8 mouse cellular contexts compared by ENCODE assay signal in the genomic region with DNA sequence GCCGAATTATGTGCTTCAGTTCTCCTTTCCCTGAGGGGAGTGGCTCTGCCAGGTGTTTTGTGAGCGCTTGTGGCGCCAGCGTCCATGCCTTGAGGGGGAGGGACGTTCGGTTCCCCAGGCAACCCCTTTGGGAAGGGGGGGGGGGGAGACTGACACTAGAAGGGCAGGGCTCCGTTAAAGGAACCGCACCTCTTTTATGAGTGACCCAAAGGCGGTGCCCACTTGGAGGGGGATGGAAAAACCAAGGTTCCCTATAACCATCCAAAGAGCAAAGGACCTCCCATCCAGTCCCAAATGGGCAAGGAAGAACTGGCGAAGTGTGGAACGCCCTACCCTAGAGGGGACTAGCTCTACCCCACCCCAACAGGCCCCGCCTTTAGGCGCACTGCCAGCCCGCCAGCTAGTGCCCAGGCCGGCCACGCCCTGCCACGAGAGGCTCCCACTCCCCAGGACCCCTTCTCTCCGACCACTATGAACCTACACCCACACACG. TPM values are rescaled to one million over a fixed set of nuclear protein-coding genes. Genes with fewer than 3 reads are reported as not detected.
DNase-seq lines count a peak whose midpoint lies in the region; ATAC-seq and TF ChIP-seq lines count a peak whose summit lies in the region.

No protein-coding gene starts in this region.

- H3K4me3 ChIP-seq in cerebellum, adult 2 months (replicated peaks; ENCODE audit: insufficient read depth, low read depth, low read length) = peak overlapping the region; percentile 58
- H3K4me3 ChIP-seq in bone marrow macrophage, adult 2 months (ENCODE audit: insufficient read depth, low read length) = peak overlapping the region; percentile 82
- H3K4me3 ChIP-seq in forebrain, embryonic 14.5 days (ENCODE audit: low read depth, low read length) = peak overlapping the region; percentile 36
- peak overlapping the region; percentile 53 for H3K4me3 ChIP-seq in hindbrain, embryonic 10.5 days
- peak overlapping the region; percentile 48 for H3K4me3 ChIP-seq in limb, embryonic 12.5 days (replicated peaks)
- H3K4me3 ChIP-seq in midbrain, embryonic 11.5 days (ENCODE audit: low read depth, low read length) = peak overlapping the region; percentile 34

- TF ChIP-seq POLR2A in cerebellum, adult 2 months (IDR thresholded peaks at IDR 0.05; ENCODE audit: borderline replicate concordance, insufficient read depth, low read length) = no peak
- no peak for TF ChIP-seq POLR2A in bone marrow macrophage, adult 2 months (IDR thresholded peaks at IDR 0.05; ENCODE audit: borderline replicate concordance, low read depth, low read length)

- H3K4me2 ChIP-seq in forebrain, embryonic 14.5 days (ENCODE audit: low read length) = peak overlapping the region; percentile 47
- peak overlapping the region; percentile 57 for H3K4me2 ChIP-seq in limb, embryonic 12.5 days
- H3K4me2 ChIP-seq in midbrain, embryonic 11.5 days = peak overlapping the region; percentile 48

- peaks cover 7% of the 10 kb centered on the region for H3K4me1 ChIP-seq in cerebellum, adult 2 months (ENCODE audit: control insufficient read depth, insufficient read depth, low read length)
- peaks cover 20% of the 10 kb centered on the region for H3K4me1 ChIP-seq in bone marrow macrophage, adult 2 months (ENCODE audit: control insufficient read depth, insufficient read depth, low read length)
- H3K4me1 ChIP-seq in forebrain, embryonic 14.5 days (ENCODE audit: control insufficient read depth, insufficient read depth, low read length) = no peaks in the 10 kb centered on the region
- H3K4me1 ChIP-seq in hindbrain, embryonic 10.5 days (replicated peaks) = 0 out of 2 replicates have a peak, but pooled peaks cover 11% of the 10 kb centered on the region
- H3K4me1 ChIP-seq in limb, embryonic 12.5 days (replicated peaks) = 0 out of 2 replicates have a peak, but pooled peaks cover 14% of the 10 kb centered on the region
- H3K4me1 ChIP-seq in midbrain, embryonic 11.5 days (ENCODE audit: control insufficient read depth, insufficient read depth, low read length) = no peaks in the 10 kb centered on the region

- H3K9me3 ChIP-seq in forebrain, embryonic 14.5 days (replicated peaks; ENCODE audit: control insufficient read depth, low read length) = no peaks in the 10 kb centered on the region
- 0 out of 2 replicates have a peak, but pooled peaks cover 4% of the 10 kb centered on the region for H3K9me3 ChIP-seq in hindbrain, embryonic 10.5 days
- 0 out of 2 replicates have a peak, but pooled peaks cover 4% of the 10 kb centered on the region for H3K9me3 ChIP-seq in limb, embryonic 12.5 days
- no peaks in the 10 kb centered on the region for H3K9me3 ChIP-seq in midbrain, embryonic 11.5 days (ENCODE audit: control insufficient read depth, low read length)

- ATAC-seq in forebrain, embryonic 14.5 days = peak; percentile 84
- ATAC-seq in limb, embryonic 12.5 days (ENCODE audit: insufficient number of reproducible peaks, insufficient read depth, low FRiP score, low TSS enrichment, low read depth) = peak; percentile 12
- peak; percentile 83 for ATAC-seq in midbrain, embryonic 11.5 days (ENCODE audit: low FRiP score)

- peak overlapping the region; percentile 54 for H3K9ac ChIP-seq in forebrain, embryonic 14.5 days (ENCODE audit: low read length)
- peak overlapping the region; percentile 48 for H3K9ac ChIP-seq in limb, embryonic 12.5 days (replicated peaks)
- H3K9ac ChIP-seq in midbrain, embryonic 11.5 days (ENCODE audit: low read length) = peak overlapping the region; percentile 42

- H3K27me3 ChIP-seq in cerebellum, adult 2 months (ENCODE audit: control insufficient read depth, insufficient read depth, low read length) = no peaks in the 10 kb centered on the region
- H3K27me3 ChIP-seq in forebrain, embryonic 14.5 days (replicated peaks; ENCODE audit: control insufficient read depth, insufficient read depth, low read length) = no peaks in the 10 kb centered on the region
- peaks cover 14% of the 10 kb centered on the region for H3K27me3 ChIP-seq in hindbrain, embryonic 10.5 days (ENCODE audit: insufficient read depth, poor library complexity, severe bottlenecking)
- H3K27me3 ChIP-seq in limb, embryonic 12.5 days = no peaks in the 10 kb centered on the region
- no peaks in the 10 kb centered on the region for H3K27me3 ChIP-seq in midbrain, embryonic 11.5 days (ENCODE audit: control insufficient read depth, insufficient read depth, low read length)

- H3K27ac ChIP-seq in cerebellum, adult 2 months (ENCODE audit: insufficient read depth, low read length) = no peak overlapping the region; the same call in 1 of the 2 replicates
- peak overlapping the region; percentile 83 for H3K27ac ChIP-seq in bone marrow macrophage, adult 2 months (ENCODE audit: insufficient read depth, low read depth, low read length)
- H3K27ac ChIP-seq in forebrain, embryonic 14.5 days (ENCODE audit: low read depth, low read length) = peak overlapping the region; percentile 63; the same call in 1 of the 2 replicates
- peak overlapping the region; percentile 82 for H3K27ac ChIP-seq in hindbrain, embryonic 10.5 days
- H3K27ac ChIP-seq in limb, embryonic 12.5 days = peak overlapping the region; percentile 72; the same call in 1 of the 2 replicates
- H3K27ac ChIP-seq in midbrain, embryonic 11.5 days (ENCODE audit: low read depth, low read length) = no peak overlapping the region

- no peak for TF ChIP-seq CTCF in cerebellum, adult 2 months (IDR thresholded peaks at IDR 0.05; ENCODE audit: borderline replicate concordance, insufficient read depth, low read depth, low read length)
- TF ChIP-seq CTCF in bone marrow macrophage, adult 2 months (IDR thresholded peaks at IDR 0.05; ENCODE audit: low read depth, low read length) = no peak

- H3K36me3 ChIP-seq in forebrain, embryonic 14.5 days (ENCODE audit: control insufficient read depth, insufficient read depth, low read length) = peaks cover 3% of the 10 kb centered on the region; the same call in 1 of the 2 replicates
- peaks cover 12% of the 10 kb centered on the region for H3K36me3 ChIP-seq in hindbrain, embryonic 10.5 days
- H3K36me3 ChIP-seq in limb, embryonic 12.5 days = peaks cover 15% of the 10 kb centered on the region; the same call in 1 of the 2 replicates
- H3K36me3 ChIP-seq in midbrain, embryonic 11.5 days (ENCODE audit: control insufficient read depth, insufficient read depth, low read length) = no peaks in the 10 kb centered on the region

- WGBS in cerebellum, adult 2 months = 27% methylated on average over 19 of the region's 19 CpGs
- WGBS in forebrain, embryonic 14.5 days = 33% methylated on average over 17 of the region's 19 CpGs
- 15% methylated on average over 19 of the region's 19 CpGs for WGBS in hindbrain, embryonic 10.5 days
- WGBS in limb, embryonic 12.5 days = 21% methylated on average over 18 of the region's 19 CpGs
- 16% methylated on average over 17 of the region's 19 CpGs for WGBS in midbrain, embryonic 11.5 days

- DNase-seq in cerebellum, adult 2 months = peak in 1 of 2 experiments; percentile 56
- DNase-seq in cerebellum, adult 11 months = no peak
- peak; percentile 64 for DNase-seq in forebrain, embryonic 14.5 days (ENCODE audit: low spot score)
- DNase-seq in hindbrain, embryonic 10.5 days (ENCODE audit: low spot score) = peak; percentile 57
- DNase-seq in midbrain, embryonic 11.5 days (ENCODE audit: low spot score, missing footprints) = peak; percentile 87
- DNase-seq in spleen, postnatal 14 days (ENCODE audit: low spot score in 2 of 2) = peak; percentile 37 to 54

RNA-seq across cellular contexts. Expression of a gene that starts 0.8 kb away (rescaled TPM):
- 5.2 and 6.5 TPM in 2 replicates for polyA plus RNA-seq in cerebellum, adult 2 months (2012; rRNA removed)
- polyA plus RNA-seq in bone marrow macrophage, adult 2 months (2012; ENCODE audit: insufficient read depth, insufficient read length, missing spikeins) = 448 and 491 TPM in 2 replicates
- polyA plus RNA-seq in forebrain, embryonic 14.5 days (2014; fragmentation: Nextera tagmentation; extraction: Ambion mirVana) = 38.4 and 51.5 TPM in 2 replicates
- polyA plus RNA-seq in hindbrain, embryonic 10.5 days (2016; fragmentation: Nextera tagmentation; extraction: Ambion mirVana) = 40.9 and 52.0 TPM in 2 replicates
- polyA plus RNA-seq in limb, embryonic 12.5 days (2016; fragmentation: Nextera tagmentation; extraction: Ambion mirVana) = 68.9 and 76.6 TPM in 2 replicates
- 36.3 and 36.9 TPM in 2 replicates for polyA plus RNA-seq in midbrain, embryonic 11.5 days (2014; fragmentation: Nextera tagmentation; extraction: Ambion mirVana)

RNA-seq across cellular contexts. Expression of a gene that starts 10.6 kb away (rescaled TPM):
- 2.2 and 2.6 TPM in 2 replicates for polyA plus RNA-seq in cerebellum, adult 2 months (2012; rRNA removed)
- not detected in 2 replicates for polyA plus RNA-seq in bone marrow macrophage, adult 2 months (2012; ENCODE audit: insufficient read depth, insufficient read length, missing spikeins)
- 0.13 TPM in 1 of 2 replicates, not detected in the other for polyA plus RNA-seq in forebrain, embryonic 14.5 days (2014; fragmentation: Nextera tagmentation; extraction: Ambion mirVana)
- polyA plus RNA-seq in hindbrain, embryonic 10.5 days (2016; fragmentation: Nextera tagmentation; extraction: Ambion mirVana) = not detected in 2 replicates
- polyA plus RNA-seq in limb, embryonic 12.5 days (2016; fragmentation: Nextera tagmentation; extraction: Ambion mirVana) = 0.31 TPM in 1 of 2 replicates, not detected in the other
- polyA plus RNA-seq in midbrain, embryonic 11.5 days (2014; fragmentation: Nextera tagmentation; extraction: Ambion mirVana) = not detected in 2 replicates

RNA-seq across cellular contexts. Expression of a gene that starts 13.4 kb away (rescaled TPM):
- polyA plus RNA-seq in cerebellum, adult 2 months (2012; rRNA removed) = 1.7 and 2.1 TPM in 2 replicates
- polyA plus RNA-seq in bone marrow macrophage, adult 2 months (2012; ENCODE audit: insufficient read depth, insufficient read length, missing spikeins) = 9.3 and 10.0 TPM in 2 replicates
- polyA plus RNA-seq in forebrain, embryonic 14.5 days (2014; fragmentation: Nextera tagmentation; extraction: Ambion mirVana) = 0.94 and 1.6 TPM in 2 replicates
- 4.4 and 4.5 TPM in 2 replicates for polyA plus RNA-seq in hindbrain, embryonic 10.5 days (2016; fragmentation: Nextera tagmentation; extraction: Ambion mirVana)
- 7.2 and 7.4 TPM in 2 replicates for polyA plus RNA-seq in limb, embryonic 12.5 days (2016; fragmentation: Nextera tagmentation; extraction: Ambion mirVana)
- polyA plus RNA-seq in midbrain, embryonic 11.5 days (2014; fragmentation: Nextera tagmentation; extraction: Ambion mirVana) = 1.1 and 2.2 TPM in 2 replicates

RNA-seq across cellular contexts. Expression of a gene that starts 26.5 kb away (rescaled TPM):
- polyA plus RNA-seq in cerebellum, adult 2 months (2012; rRNA removed) = 30.5 and 33.1 TPM in 2 replicates
- polyA plus RNA-seq in bone marrow macrophage, adult 2 months (2012; ENCODE audit: insufficient read depth, insufficient read length, missing spikeins) = 27.2 and 28.7 TPM in 2 replicates
- 56.2 and 57.4 TPM in 2 replicates for polyA plus RNA-seq in forebrain, embryonic 14.5 days (2014; fragmentation: Nextera tagmentation; extraction: Ambion mirVana)
- polyA plus RNA-seq in hindbrain, embryonic 10.5 days (2016; fragmentation: Nextera tagmentation; extraction: Ambion mirVana) = 36.0 and 42.8 TPM in 2 replicates
- polyA plus RNA-seq in limb, embryonic 12.5 days (2016; fragmentation: Nextera tagmentation; extraction: Ambion mirVana) = 42.9 and 43.2 TPM in 2 replicates
- 42.8 and 44.4 TPM in 2 replicates for polyA plus RNA-seq in midbrain, embryonic 11.5 days (2014; fragmentation: Nextera tagmentation; extraction: Ambion mirVana)

RNA-seq across cellular contexts. Expression of a gene that starts 32.2 kb away (rescaled TPM):
- 945 and 955 TPM in 2 replicates for polyA plus RNA-seq in cerebellum, adult 2 months (2012; rRNA removed)
- 4.2 and 7.1 TPM in 2 replicates for polyA plus RNA-seq in bone marrow macrophage, adult 2 months (2012; ENCODE audit: insufficient read depth, insufficient read length, missing spikeins)
- polyA plus RNA-seq in forebrain, embryonic 14.5 days (2014; fragmentation: Nextera tagmentation; extraction: Ambion mirVana) = 69.2 and 96.1 TPM in 2 replicates
- 18.5 and 26.5 TPM in 2 replicates for polyA plus RNA-seq in hindbrain, embryonic 10.5 days (2016; fragmentation: Nextera tagmentation; extraction: Ambion mirVana)
- polyA plus RNA-seq in limb, embryonic 12.5 days (2016; fragmentation: Nextera tagmentation; extraction: Ambion mirVana) = 0.83 and 1.1 TPM in 2 replicates
- polyA plus RNA-seq in midbrain, embryonic 11.5 days (2014; fragmentation: Nextera tagmentation; extraction: Ambion mirVana) = 10.3 and 10.9 TPM in 2 replicates

Comparison
In these comparisons a context has a peak if more than half of its experiments do, and no peak if none do; other contexts are left out.
1. H3K27ac ChIP-seq: peak in bone marrow macrophage, adult 2 months (single experiment), forebrain, embryonic 14.5 days (single experiment), hindbrain, embryonic 10.5 days (single experiment) and limb, embryonic 12.5 days (single experiment); none in cerebellum, adult 2 months (single experiment) and midbrain, embryonic 11.5 days (single experiment).
2. ATAC-seq: peak in every context shown above with its lines; median percentile 84 in forebrain, embryonic 14.5 days; 83 in midbrain, embryonic 11.5 days; 12 in limb, embryonic 12.5 days.
3. Peak in every context shown above with its lines, with median percentiles within 50 percentile points of each other: H3K4me3 ChIP-seq, H3K4me2 ChIP-seq and H3K9ac ChIP-seq.